Mouse (Mus musculus) lung, adult 2 months (tissue): ENCODE data around the gene Dexi.

Experiments
- CTCF ChIP-seq: fragments of 200-500 bp; IDR thresholded peaks from 2 replicates; pipeline ENCODE4 v1.5.1; 2011; ENCODE audit warnings: mild to moderate bottlenecking, low read length, control low read depth; ENCODE audit not compliant: insufficient read depth
- POLR2A ChIP-seq: fragments of 200-500 bp; IDR thresholded peaks from 2 replicates; pipeline ENCODE4 v1.6.1; 2011; ENCODE audit warnings: low read depth, mild to moderate bottlenecking, control low read depth, low read length, borderline replicate concordance; ENCODE audit errors: extremely low read depth

- TF ChIP-seq CTCF (no peak), POLR2A (no peak)
These were observed 82.7 kb downstream of the Dexi start for GRCm38 (mm10) chr16:10460188-10460587.
